ENCODE assay signal across 10 mouse cellular contexts in the genomic region with DNA sequence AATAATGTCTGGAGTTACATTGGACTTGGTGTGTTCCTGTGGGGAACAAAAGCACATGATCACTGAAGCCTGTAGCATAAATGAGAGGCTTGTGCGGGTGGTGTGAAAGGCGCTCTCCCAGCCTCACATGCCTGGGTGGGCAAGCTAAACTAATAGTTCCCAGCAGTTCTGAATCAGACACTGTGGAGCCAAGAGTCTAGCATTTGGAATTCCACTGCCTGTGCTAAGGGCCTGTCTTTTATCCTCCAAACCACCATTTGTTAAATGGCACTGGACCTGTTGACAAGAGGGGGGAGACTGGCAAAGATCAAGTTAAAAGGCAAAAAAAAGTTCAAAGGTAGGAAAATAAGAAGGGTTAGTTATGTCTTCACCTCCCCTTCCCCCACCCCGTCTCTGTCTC. TPM values are rescaled to one million over a fixed set of nuclear protein-coding genes. Genes with fewer than 3 reads are reported as not detected.
DNase-seq lines count a peak whose midpoint lies in the region; ATAC-seq and TF ChIP-seq lines count a peak whose summit lies in the region.
"Had no signal": no experiment of that assay in that cellular context is flagged by ENCODE, and none has a peak within 500 bp of the region (broad histone marks: within the 10 kb centered on the region; RNA-seq: fewer than 3 reads in every experiment).

No protein-coding gene starts in this region.

- H3K9ac ChIP-seq in heart, embryonic 12.5 days = no peak overlapping the region
- H3K9ac ChIP-seq in forebrain, embryonic 16.5 days (replicated peaks; ENCODE audit: low read depth, low read length) = no peak overlapping the region
- no peak overlapping the region for H3K9ac ChIP-seq in midbrain, embryonic 15.5 days
- H3K9ac ChIP-seq: liver, embryonic 14.5 days had no signal

- H3K36me3 ChIP-seq in heart, embryonic 12.5 days = peaks cover 9% of the 10 kb centered on the region; the same call in 1 of the 2 replicates
- H3K36me3 ChIP-seq in forebrain, embryonic 16.5 days (ENCODE audit: control insufficient read depth, insufficient read depth) = no peaks in the 10 kb centered on the region
- H3K36me3 ChIP-seq in midbrain, embryonic 15.5 days (replicated peaks) = no peaks in the 10 kb centered on the region

- in situ Hi-C loops in Patski (cut with MboI; ENCODE audit: low pct_unique_long_range_greater_than_20kb) = no loop called here

- no peak for DNase-seq in heart, postnatal 4 days
- peak; percentile 69 for DNase-seq in Patski (ENCODE audit: low read depth, low spot score)
- DNase-seq in thymus, postnatal 25 days = no peak
- DNase-seq in right cerebral cortex, postnatal 25 days = no peak
- no peak for DNase-seq in frontal cortex, postnatal 10 days (ENCODE audit: low spot score in 2 of 2)

- H3K27ac ChIP-seq in heart, embryonic 12.5 days (ENCODE audit: poor library complexity, severe bottlenecking) = peak overlapping the region; percentile 58; the same call in 1 of the 2 replicates
- peak overlapping the region; percentile 29 for H3K27ac ChIP-seq in forebrain, embryonic 16.5 days (ENCODE audit: low read length)
- 0 out of 2 replicates have a peak overlapping the region, but pooled peaks have one; percentile 1 for H3K27ac ChIP-seq in midbrain, embryonic 15.5 days
- H3K27ac ChIP-seq: liver, embryonic 14.5 days had no signal

- no peaks in the 10 kb centered on the region for H3K9me3 ChIP-seq in heart, embryonic 12.5 days (replicated peaks)
- H3K9me3 ChIP-seq in forebrain, embryonic 16.5 days (ENCODE audit: control insufficient read depth, low read length) = no peaks in the 10 kb centered on the region
- H3K9me3 ChIP-seq in midbrain, embryonic 15.5 days = no peaks in the 10 kb centered on the region

- H3K4me1 ChIP-seq in heart, embryonic 12.5 days (replicated peaks) = peaks cover 34% of the 10 kb centered on the region
- peaks cover 12% of the 10 kb centered on the region for H3K4me1 ChIP-seq in forebrain, embryonic 16.5 days (replicated peaks; ENCODE audit: control insufficient read depth, insufficient read depth, low read length)
- H3K4me1 ChIP-seq in midbrain, embryonic 15.5 days = peaks cover under 1% of the 10 kb centered on the region; the same call in 1 of the 2 replicates

- H3K27me3 ChIP-seq in heart, embryonic 12.5 days (replicated peaks) = no peaks in the 10 kb centered on the region
- no peaks in the 10 kb centered on the region for H3K27me3 ChIP-seq in Patski
- H3K27me3 ChIP-seq in forebrain, embryonic 16.5 days (replicated peaks; ENCODE audit: control insufficient read depth, insufficient read depth, low read length) = no peaks in the 10 kb centered on the region
- H3K27me3 ChIP-seq in midbrain, embryonic 15.5 days (replicated peaks) = no peaks in the 10 kb centered on the region
- H3K27me3 ChIP-seq: CH12.LX had no signal

- CTCF ChIA-PET in Patski (lab: Charles Lee) = interaction anchor here (1.2 to 1.3 kb wide), 2 partner anchors 19 to 37 kb away, joined by 3 to 4 read pairs; no protein-coding TSS in a partner anchor

- H3K4me3 ChIP-seq in heart, embryonic 12.5 days = no peak overlapping the region
- no peak overlapping the region for H3K4me3 ChIP-seq in forebrain, embryonic 16.5 days (replicated peaks; ENCODE audit: low read length)
- H3K4me3 ChIP-seq in midbrain, embryonic 15.5 days = no peak overlapping the region

- H3K4me2 ChIP-seq in heart, embryonic 12.5 days = no peak overlapping the region
- no peak overlapping the region for H3K4me2 ChIP-seq in forebrain, embryonic 16.5 days (ENCODE audit: low read length)
- no peak overlapping the region for H3K4me2 ChIP-seq in midbrain, embryonic 15.5 days

- POLR2A ChIA-PET in Patski (lab: Charles Lee) = interaction anchor here (1.0 kb wide), 1 partner anchor 11 kb away, joined by 6 read pairs; no protein-coding TSS in a partner anchor

- ATAC-seq in heart, embryonic 12.5 days (ENCODE audit: insufficient number of reproducible peaks, low FRiP score) = peak; percentile 18; the same call in 1 of the 2 replicates
- ATAC-seq in Patski = peak; percentile 94
- peak; percentile 72 for ATAC-seq in forebrain, embryonic 16.5 days
- ATAC-seq in midbrain, embryonic 15.5 days (replicated peaks) = no peak

- no peak for TF ChIP-seq CTCF in Patski (IDR thresholded peaks at IDR 0.05)

- WGBS in heart, embryonic 12.5 days = 34% methylated on average over 3 of the region's 3 CpGs
- 42% methylated on average over 3 of the region's 3 CpGs for WGBS in forebrain, embryonic 16.5 days
- WGBS in midbrain, embryonic 15.5 days = 58% methylated on average over 3 of the region's 3 CpGs

RNA-seq across cellular contexts. Expression of a gene that starts 18.3 kb away (rescaled TPM):
- polyA plus RNA-seq in heart, embryonic 12.5 days (2016; fragmentation: Nextera tagmentation; extraction: Ambion mirVana) = 37.6 and 38.8 TPM in 2 replicates
- total RNA-seq in heart, postnatal 4 days (2021) = 10 to 100 TPM; 33.9 to 34.2 TPM
- 27.2 TPM for polyA plus RNA-seq in Patski (2021)
- polyA plus RNA-seq in forebrain, embryonic 16.5 days (2015; fragmentation: Nextera tagmentation; extraction: Ambion mirVana) = 73.3 and 83.6 TPM in 2 replicates
- polyA plus RNA-seq in midbrain, embryonic 15.5 days (2015; fragmentation: Nextera tagmentation; extraction: Ambion mirVana) = 55.8 and 59.3 TPM in 2 replicates

RNA-seq across cellular contexts. Expression of a gene that starts 46.7 kb away (rescaled TPM):
- 49.9 and 51.6 TPM in 2 replicates for polyA plus RNA-seq in heart, embryonic 12.5 days (2016; fragmentation: Nextera tagmentation; extraction: Ambion mirVana)
- 10 to 100 TPM; 77.0 to 77.8 TPM for total RNA-seq in heart, postnatal 4 days (2021)
- polyA plus RNA-seq in Patski (2021) = 30.2 TPM
- polyA plus RNA-seq in forebrain, embryonic 16.5 days (2015; fragmentation: Nextera tagmentation; extraction: Ambion mirVana) = 10.0 and 10.4 TPM in 2 replicates
- 10.2 and 13.2 TPM in 2 replicates for polyA plus RNA-seq in midbrain, embryonic 15.5 days (2015; fragmentation: Nextera tagmentation; extraction: Ambion mirVana)
- total RNA-seq: CH12.LX had no signal

Comparison
In these comparisons a context has a peak if more than half of its experiments do, and no peak if none do; other contexts are left out.
1. H3K27ac ChIP-seq: peak in every context shown above with its lines; median percentile 58 in heart, embryonic 12.5 days; 29 in forebrain, embryonic 16.5 days; 1 in midbrain, embryonic 15.5 days.